Mouse (Mus musculus) C2C12 (cell line): ENCODE results near the gene Nme4.

ENCODE experiments used
- CEBPB ChIP-seq: IDR thresholded peaks from one replicate; pipeline ENCODE4 v1.6.1; 2011; ENCODE audit warnings: low read depth, mild to moderate bottlenecking, control low read depth, moderate library complexity
- CTCF ChIP-seq: IDR thresholded peaks from one replicate; pipeline ENCODE4 v1.5.1; 2011; ENCODE audit not compliant: control insufficient read depth, insufficient read depth, insufficient read length
- USF1 ChIP-seq: IDR thresholded peaks from one replicate; pipeline ENCODE4 v1.6.1; 2011; ENCODE audit warnings: low read depth, mild to moderate bottlenecking, control low read depth, moderate library complexity

DNA sequence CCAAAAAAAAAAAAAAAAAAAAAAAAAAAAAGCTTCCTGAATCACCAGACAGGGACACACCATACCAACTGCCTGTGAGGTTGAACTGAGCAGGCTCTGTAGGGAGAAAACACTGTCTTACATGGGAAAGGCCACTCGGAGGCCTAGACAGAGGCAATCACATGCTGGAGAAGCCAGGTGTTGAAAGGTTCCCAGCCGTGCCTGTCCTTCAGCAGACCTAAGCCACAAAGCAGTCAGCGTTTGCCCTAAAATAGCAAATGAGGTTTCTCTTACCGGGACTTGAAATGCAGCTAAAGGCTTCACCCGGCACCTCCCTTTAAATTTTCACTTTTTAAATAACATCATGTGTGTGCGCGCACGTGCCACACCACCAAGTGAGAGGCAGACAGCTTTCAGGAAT lies 47.3 kb downstream of the Nme4 start:
- TF ChIP-seq CTCF (no peak), CEBPB (no peak), USF1 (no peak)
